ENCODE assay signal across 21 mouse cellular contexts in genomic region chr8:11463541-11463888, GRCm38 (mm10). TPM values are rescaled to one million over a fixed set of nuclear protein-coding genes. Genes with fewer than 3 reads are reported as not detected.
DNase-seq lines count a peak whose midpoint lies in the region; ATAC-seq and TF ChIP-seq lines count a peak whose summit lies in the region.
"Had no signal": no experiment of that assay in that cellular context is flagged by ENCODE, and none has a peak within 500 bp of the region (broad histone marks: within the 10 kb centered on the region; RNA-seq: fewer than 3 reads in every experiment).

No protein-coding gene starts in this region.

- intact Hi-C loops in heart, postnatal 14 days (cut with DNase I) = no loop called here

- WGBS in heart, embryonic 15.5 days = 50% methylated on average over 2 of the region's 2 CpGs
- WGBS in liver, postnatal 0 days (ENCODE audit: insufficient replicate concordance) = 57% methylated on average over 2 of the region's 2 CpGs
- 43% methylated on average over 2 of the region's 2 CpGs for WGBS in bone marrow, adult 2 months
- 84% methylated on average over 2 of the region's 2 CpGs for WGBS in intestine, postnatal 0 days
- WGBS in midbrain, embryonic 13.5 days = 97% methylated on average over 2 of the region's 2 CpGs

- no peaks in the 10 kb centered on the region for H3K27me3 ChIP-seq in heart, embryonic 15.5 days
- no peaks in the 10 kb centered on the region for H3K27me3 ChIP-seq in liver, postnatal 0 days (ENCODE audit: insufficient read depth, low read length)
- H3K27me3 ChIP-seq in intestine, postnatal 0 days (replicated peaks; ENCODE audit: control insufficient read depth, insufficient read depth, low read length) = no peaks in the 10 kb centered on the region
- no peaks in the 10 kb centered on the region for H3K27me3 ChIP-seq in midbrain, embryonic 13.5 days
- H3K27me3 ChIP-seq: forebrain, embryonic 13.5 days; hindbrain, embryonic 12.5 days; limb, embryonic 15.5 days; neural tube, embryonic 12.5 days had no signal

- no peak for DNase-seq in heart, postnatal 14 days
- no peak for DNase-seq in liver, postnatal 0 days
- DNase-seq in liver = no peak
- DNase-seq in gastrocnemius, adult 8-10 months (ENCODE audit: low spot score in 2 of 2) = no peak
- DNase-seq: cerebellum, adult 11-12 months; cerebellum, postnatal 36 days; gastrocnemius, postnatal 25 days; lung, embryonic 14.5 days; right cerebral cortex, postnatal 25 days; thymus, adult 18-20 months had no signal

- TF ChIP-seq CTCF in liver, postnatal 0 days (IDR thresholded peaks at IDR 0.05; ENCODE audit: low read depth) = no peak
- no peak for TF ChIP-seq CTCF in bone marrow, adult 2 months (IDR thresholded peaks at IDR 0.05; ENCODE audit: control insufficient read depth, insufficient read depth, low read length)
- no peak for TF ChIP-seq CTCF in intestine, postnatal 0 days (IDR thresholded peaks at IDR 0.05; ENCODE audit: low read depth)

- H3K27ac ChIP-seq in heart, embryonic 15.5 days = peak overlapping the region; percentile 43
- H3K27ac ChIP-seq in liver, postnatal 0 days (ENCODE audit: low read depth) = peak overlapping the region; percentile 62; the same call in 1 of the 2 replicates
- H3K27ac ChIP-seq in bone marrow, adult 2 months (ENCODE audit: control insufficient read depth, insufficient read depth, low read depth, low read length, poor library complexity) = peak overlapping the region; percentile 50
- H3K27ac ChIP-seq in intestine, postnatal 0 days (ENCODE audit: low read depth, low read length) = peak overlapping the region; percentile 85
- H3K27ac ChIP-seq in midbrain, embryonic 13.5 days = no peak overlapping the region
- H3K27ac ChIP-seq: embryonic facial prominence, embryonic 10.5 days; forebrain, embryonic 13.5 days; hindbrain, embryonic 12.5 days; limb, embryonic 15.5 days; neural tube, embryonic 12.5 days had no signal

- TF ChIP-seq EP300 in liver, postnatal 0 days (IDR thresholded peaks at IDR 0.05; ENCODE audit: low read depth) = no peak

- no peak for TF ChIP-seq POLR2A in bone marrow, adult 2 months (IDR thresholded peaks at IDR 0.05; ENCODE audit: borderline replicate concordance, control insufficient read depth, low read depth, low read length)

- peaks cover 12% of the 10 kb centered on the region; the same call in 1 of the 2 replicates for H3K36me3 ChIP-seq in heart, embryonic 15.5 days
- H3K36me3 ChIP-seq in liver, postnatal 0 days (replicated peaks; ENCODE audit: insufficient read depth, low read length) = 0 out of 2 replicates have a peak, but pooled peaks cover 2% of the 10 kb centered on the region
- peaks cover 6% of the 10 kb centered on the region for H3K36me3 ChIP-seq in intestine, postnatal 0 days (ENCODE audit: control insufficient read depth, insufficient read depth)
- H3K36me3 ChIP-seq in midbrain, embryonic 13.5 days = no peaks in the 10 kb centered on the region
- H3K36me3 ChIP-seq: embryonic facial prominence, embryonic 10.5 days; G1E; hindbrain, embryonic 12.5 days; limb, embryonic 15.5 days; neural tube, embryonic 12.5 days had no signal

- no peak overlapping the region for H3K4me3 ChIP-seq in heart, embryonic 15.5 days
- H3K4me3 ChIP-seq in liver, postnatal 0 days (ENCODE audit: low read depth, low read length) = no peak overlapping the region
- H3K4me3 ChIP-seq in bone marrow, adult 2 months (replicated peaks; ENCODE audit: control insufficient read depth, low read depth, low read length) = no peak overlapping the region
- H3K4me3 ChIP-seq in intestine, postnatal 0 days (ENCODE audit: low read depth, low read length) = no peak overlapping the region
- H3K4me3 ChIP-seq in midbrain, embryonic 13.5 days (replicated peaks) = no peak overlapping the region
- H3K4me3 ChIP-seq: embryonic facial prominence, embryonic 10.5 days; forebrain, embryonic 13.5 days; hindbrain, embryonic 12.5 days; limb, embryonic 15.5 days; neural tube, embryonic 12.5 days had no signal

- H3K9me3 ChIP-seq in heart, embryonic 15.5 days (replicated peaks) = no peaks in the 10 kb centered on the region
- 0 out of 2 replicates have a peak, but pooled peaks cover 2% of the 10 kb centered on the region for H3K9me3 ChIP-seq in liver, postnatal 0 days (ENCODE audit: low read length)
- H3K9me3 ChIP-seq in intestine, postnatal 0 days (ENCODE audit: control insufficient read depth) = no peaks in the 10 kb centered on the region
- peaks cover 5% of the 10 kb centered on the region; the same call in 1 of the 2 replicates for H3K9me3 ChIP-seq in midbrain, embryonic 13.5 days
- H3K9me3 ChIP-seq: embryonic facial prominence, embryonic 10.5 days; G1E; hindbrain, embryonic 12.5 days; limb, embryonic 15.5 days had no signal

- no peak overlapping the region for H3K9ac ChIP-seq in heart, embryonic 15.5 days
- no peak overlapping the region for H3K9ac ChIP-seq in liver, postnatal 0 days (replicated peaks)
- H3K9ac ChIP-seq in intestine, postnatal 0 days (ENCODE audit: low read depth, low read length) = no peak overlapping the region
- no peak overlapping the region for H3K9ac ChIP-seq in midbrain, embryonic 13.5 days (replicated peaks)
- H3K9ac ChIP-seq: forebrain, embryonic 13.5 days; hindbrain, embryonic 12.5 days; limb, embryonic 15.5 days; lung, embryonic 14.5 days; neural tube, embryonic 12.5 days had no signal

- no peak for ATAC-seq in heart, embryonic 15.5 days (replicated peaks; ENCODE audit: insufficient number of reproducible peaks, insufficient read depth, low FRiP score, low read depth)
- ATAC-seq in liver, postnatal 0 days = no peak
- ATAC-seq in intestine, postnatal 0 days = no peak
- ATAC-seq in midbrain, embryonic 13.5 days = no peak
- ATAC-seq: forebrain, embryonic 13.5 days; midbrain, embryonic 16.5 days had no signal

- no peak overlapping the region for H3K4me2 ChIP-seq in heart, embryonic 15.5 days
- no peak overlapping the region for H3K4me2 ChIP-seq in liver, postnatal 0 days (ENCODE audit: low read depth, low read length)
- no peak overlapping the region for H3K4me2 ChIP-seq in intestine, postnatal 0 days (replicated peaks; ENCODE audit: low read depth)
- H3K4me2 ChIP-seq in midbrain, embryonic 13.5 days (replicated peaks) = no peak overlapping the region
- H3K4me2 ChIP-seq: forebrain, embryonic 13.5 days; hindbrain, embryonic 12.5 days; limb, embryonic 15.5 days; lung, embryonic 14.5 days; neural tube, embryonic 12.5 days had no signal

- H3K4me1 ChIP-seq in heart, embryonic 15.5 days (replicated peaks) = peaks cover 48% of the 10 kb centered on the region
- peaks cover 34% of the 10 kb centered on the region for H3K4me1 ChIP-seq in liver, postnatal 0 days (ENCODE audit: insufficient read depth)
- peaks cover 12% of the 10 kb centered on the region; the same call in 1 of the 2 replicates for H3K4me1 ChIP-seq in bone marrow, adult 2 months (ENCODE audit: control insufficient read depth, insufficient read depth, low read length)
- peaks cover 15% of the 10 kb centered on the region for H3K4me1 ChIP-seq in intestine, postnatal 0 days (replicated peaks; ENCODE audit: control insufficient read depth, insufficient read depth, low read length)
- H3K4me1 ChIP-seq in midbrain, embryonic 13.5 days (replicated peaks) = peaks cover 7% of the 10 kb centered on the region
- H3K4me1 ChIP-seq: forebrain, embryonic 13.5 days had no signal

RNA-seq across cellular contexts. Expression of gene Rab20, which starts 15.0 kb away (rescaled TPM):
- polyA plus RNA-seq in heart, embryonic 15.5 days (2015; fragmentation: Nextera tagmentation; extraction: Ambion mirVana) = 36.1 and 37.2 TPM in 2 replicates
- 10 to 100 TPM; 18.5 to 20.2 TPM for total RNA-seq in heart, postnatal 14 days (2021)
- 10.7 and 11.1 TPM in 2 replicates for polyA plus RNA-seq in liver, postnatal 0 days (2015; fragmentation: Nextera tagmentation; extraction: Ambion mirVana)
- 3.3 and 6.2 TPM in 2 replicates for polyA plus RNA-seq in bone marrow, adult 2 months (2011; ENCODE audit: insufficient read depth, insufficient read length, low replicate concordance, missing spikeins)
- polyA plus RNA-seq in intestine, postnatal 0 days (2015; fragmentation: Nextera tagmentation; extraction: Ambion mirVana) = 42.4 and 43.5 TPM in 2 replicates
- 1 to 10 TPM; 3.8 to 5.2 (median 4.3) TPM for total RNA-seq in gastrocnemius, adult 8-10 months (2022)
- polyA plus RNA-seq in midbrain, embryonic 13.5 days (2015; fragmentation: Nextera tagmentation; extraction: Ambion mirVana) = 0.28 and 0.36 TPM in 2 replicates
- total RNA-seq: G1E had no signal
- polyA plus RNA-seq: G1E had no signal

RNA-seq across cellular contexts. Expression of gene Naxd, which starts 33.8 kb away (rescaled TPM):
- 70.0 and 94.5 TPM in 2 replicates for polyA plus RNA-seq in heart, embryonic 15.5 days (2015; fragmentation: Nextera tagmentation; extraction: Ambion mirVana)
- 10 to 100 TPM; 33.2 to 33.3 TPM for total RNA-seq in heart, postnatal 14 days (2021)
- polyA plus RNA-seq in liver, postnatal 0 days (2015; fragmentation: Nextera tagmentation; extraction: Ambion mirVana) = 46.7 and 47.1 TPM in 2 replicates
- polyA plus RNA-seq in bone marrow, adult 2 months (2011; ENCODE audit: insufficient read depth, insufficient read length, low replicate concordance, missing spikeins) = 32.5 and 74.0 TPM in 2 replicates
- 82.8 and 83.5 TPM in 2 replicates for polyA plus RNA-seq in intestine, postnatal 0 days (2015; fragmentation: Nextera tagmentation; extraction: Ambion mirVana)
- total RNA-seq in gastrocnemius, adult 8-10 months (2022) = 10 to 100 TPM; 23.8 to 29.1 (median 26.4) TPM
- 151 and 158 TPM in 2 replicates for polyA plus RNA-seq in midbrain, embryonic 13.5 days (2015; fragmentation: Nextera tagmentation; extraction: Ambion mirVana)
